Mouse (Mus musculus): ENCODE data around the gene Gm498. TPM values are rescaled to one million over a fixed set of nuclear protein-coding genes. Genes with fewer than 3 reads are reported as not detected.

The Gm498 gene
- polyA plus RNA-seq, 1 experiment from 2014 or later, result not detected

DNA sequence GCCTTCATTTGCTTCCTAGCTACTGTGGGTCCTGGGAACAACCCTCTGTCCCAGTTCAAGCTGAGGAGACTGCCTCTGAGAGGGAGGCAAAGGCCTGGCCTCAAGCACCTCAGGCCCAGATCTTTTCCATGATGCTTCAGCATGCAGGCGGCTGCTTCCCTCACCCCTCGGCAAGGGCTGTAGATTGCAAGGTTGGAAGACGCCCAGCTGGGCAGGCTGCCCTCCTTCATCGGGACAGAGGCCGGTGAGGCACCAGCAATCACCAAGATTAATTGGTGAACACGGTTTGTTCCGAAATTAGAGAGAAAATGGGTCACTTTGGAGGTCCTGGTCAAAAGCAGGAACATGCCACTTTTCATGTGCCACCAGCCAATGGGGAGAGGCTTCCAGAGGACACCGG is 47.0 kb downstream of the Gm498 start:
- Histone ChIP-seq H3K4me1 (ENCODE audit: control insufficient read depth, insufficient read depth, low read length) (no peaks in the 10 kb centered on the region), H3K9me3 (ENCODE audit: control insufficient read depth, low read length) (no peaks in the 10 kb centered on the region), H3K9ac (ENCODE audit: low read length) (no peak overlapping the region), H3K36me3 (ENCODE audit: control insufficient read depth, insufficient read depth, low read length) (no peaks in the 10 kb centered on the region), H3K4me3 (ENCODE audit: low read depth, low read length) (no peak overlapping the region), H3K4me2 (ENCODE audit: low read depth, severe bottlenecking) (no peak overlapping the region), H3K27me3 (ENCODE audit: control insufficient read depth, insufficient read depth, low read length) (no peaks in the 10 kb centered on the region), H3K27ac (replicated peaks; ENCODE audit: low read depth, low read length) (no peak overlapping the region)
- 84% methylated on average over 8 of the region's 8 CpGs for WGBS
- no peak for ATAC-seq (ENCODE audit: insufficient number of reproducible peaks, low FRiP score, low TSS enrichment, low read depth)
- no peak for DNase-seq (ENCODE audit: low spot score)

DNA sequence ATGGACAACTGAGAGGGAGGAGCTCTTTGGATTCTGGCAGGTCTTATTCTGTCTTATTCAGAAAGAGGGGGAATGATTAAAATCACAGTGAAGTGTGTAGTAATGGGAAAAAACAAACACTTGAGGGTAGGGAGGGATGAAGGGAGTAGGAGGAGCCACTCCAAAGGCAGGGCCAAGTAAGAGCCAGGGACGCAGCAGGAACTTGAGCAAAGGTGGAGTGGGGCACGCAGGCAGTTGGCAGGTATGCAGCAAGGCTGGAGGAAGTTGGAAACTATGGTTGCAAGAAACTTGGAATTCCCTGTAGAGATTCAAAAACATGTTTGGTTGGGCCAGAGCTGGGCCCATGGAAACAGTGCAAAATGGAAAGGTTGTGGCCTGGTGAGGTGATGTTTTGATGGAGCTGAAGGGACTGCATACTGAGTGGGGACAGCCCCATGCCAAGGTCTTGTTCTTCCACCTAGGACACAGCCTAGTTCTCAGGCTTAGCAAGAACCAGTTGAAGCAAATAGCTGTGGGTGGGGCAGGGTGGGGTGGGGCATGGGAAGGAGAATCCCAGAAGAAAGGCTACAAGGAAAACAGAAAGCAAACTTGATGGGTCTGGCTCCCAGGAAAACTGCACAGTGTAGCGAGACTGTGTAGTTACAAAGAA is 52.5 kb downstream of the Gm498 start:
- WGBS, result 64% methylated on average over 3 of the region's 3 CpGs
- H3K4me1 ChIP-seq (ENCODE audit: control insufficient read depth, insufficient read depth, low read length), result no peaks in the 10 kb centered on the region
- no peak for DNase-seq (ENCODE audit: low spot score)
- H3K9ac ChIP-seq (ENCODE audit: low read length), result no peak overlapping the region
- no peaks in the 10 kb centered on the region for H3K27me3 ChIP-seq (ENCODE audit: control insufficient read depth, insufficient read depth, low read length)
- no peak for ATAC-seq (ENCODE audit: insufficient number of reproducible peaks, low FRiP score, low TSS enrichment, low read depth)
- no peaks in the 10 kb centered on the region for H3K9me3 ChIP-seq (ENCODE audit: control insufficient read depth, low read length)
- no peak overlapping the region for H3K4me2 ChIP-seq (ENCODE audit: low read depth, severe bottlenecking)
- H3K27ac ChIP-seq (replicated peaks; ENCODE audit: low read depth, low read length), result no peak overlapping the region
- H3K4me3 ChIP-seq (ENCODE audit: low read depth, low read length), result no peak overlapping the region
- no peaks in the 10 kb centered on the region for H3K36me3 ChIP-seq (ENCODE audit: control insufficient read depth, insufficient read depth, low read length)

DNA sequence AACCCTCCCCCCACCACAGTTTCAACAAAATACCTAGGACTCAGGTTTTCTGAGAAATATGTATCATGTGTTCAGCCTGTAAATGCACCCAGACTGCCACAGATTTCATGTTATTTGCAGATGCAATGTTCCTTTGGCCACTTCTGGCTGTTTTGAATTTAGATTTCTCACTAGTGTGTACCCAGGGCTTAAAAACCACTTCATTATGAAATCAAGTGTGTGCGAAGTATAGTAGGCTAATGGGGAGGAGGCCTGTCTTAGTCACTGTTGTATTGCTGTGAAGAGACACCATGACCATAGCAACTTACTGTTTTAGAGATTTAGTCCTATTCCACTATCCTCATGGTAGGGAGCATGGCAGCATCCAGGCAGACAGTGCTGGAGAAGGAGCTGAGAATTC is 63.3 kb downstream of the Gm498 start:
- H3K9ac ChIP-seq (ENCODE audit: low read length), result no peak overlapping the region
- no peaks in the 10 kb centered on the region for H3K9me3 ChIP-seq (ENCODE audit: control insufficient read depth, low read length)
- H3K27me3 ChIP-seq (ENCODE audit: control insufficient read depth, insufficient read depth, low read length), result no peaks in the 10 kb centered on the region
- H3K4me3 ChIP-seq (ENCODE audit: low read depth, low read length), result no peak overlapping the region
- no peak overlapping the region for H3K4me2 ChIP-seq (ENCODE audit: low read depth, severe bottlenecking)
- H3K27ac ChIP-seq (replicated peaks; ENCODE audit: low read depth, low read length), result no peak overlapping the region
- DNase-seq (ENCODE audit: low spot score) (no peak), ATAC-seq (ENCODE audit: insufficient number of reproducible peaks, low FRiP score, low TSS enrichment, low read depth) (no peak)
- 93% methylated on average over 1 of the region's 1 CpGs for WGBS
- H3K4me1 ChIP-seq (ENCODE audit: control insufficient read depth, insufficient read depth, low read length), result no peaks in the 10 kb centered on the region
- H3K36me3 ChIP-seq (ENCODE audit: control insufficient read depth, insufficient read depth, low read length), result no peaks in the 10 kb centered on the region

GRCm38 (mm10) chr7:143938647-143939046 is 72.0 kb downstream of the Gm498 start:
- Histone ChIP-seq H3K27me3 (ENCODE audit: control insufficient read depth, insufficient read depth, low read length) (no peaks in the 10 kb centered on the region), H3K9me3 (ENCODE audit: control insufficient read depth, low read length) (no peaks in the 10 kb centered on the region), H3K9ac (ENCODE audit: low read length) (no peak overlapping the region), H3K4me3 (ENCODE audit: low read depth, low read length) (no peak overlapping the region), H3K36me3 (ENCODE audit: control insufficient read depth, insufficient read depth, low read length) (no peaks in the 10 kb centered on the region), H3K4me1 (ENCODE audit: control insufficient read depth, insufficient read depth, low read length) (no peaks in the 10 kb centered on the region), H3K4me2 (ENCODE audit: low read depth, severe bottlenecking) (no peak overlapping the region), H3K27ac (replicated peaks; ENCODE audit: low read depth, low read length) (no peak overlapping the region)
- no peak for ATAC-seq (ENCODE audit: insufficient number of reproducible peaks, low FRiP score, low TSS enrichment, low read depth)
- no peak for DNase-seq (ENCODE audit: low spot score)
- WGBS, result 80% methylated on average over 4 of the region's 4 CpGs

GRCm38 (mm10) chr7:143939476-143939875 is 72.8 kb downstream of the Gm498 start:
- Histone ChIP-seq H3K4me3 (ENCODE audit: low read depth, low read length) (no peak overlapping the region), H3K36me3 (ENCODE audit: control insufficient read depth, insufficient read depth, low read length) (no peaks in the 10 kb centered on the region), H3K9me3 (ENCODE audit: control insufficient read depth, low read length) (no peaks in the 10 kb centered on the region), H3K4me1 (ENCODE audit: control insufficient read depth, insufficient read depth, low read length) (no peaks in the 10 kb centered on the region), H3K9ac (ENCODE audit: low read length) (no peak overlapping the region), H3K27me3 (ENCODE audit: control insufficient read depth, insufficient read depth, low read length) (no peaks in the 10 kb centered on the region), H3K4me2 (ENCODE audit: low read depth, severe bottlenecking) (no peak overlapping the region), H3K27ac (replicated peaks; ENCODE audit: low read depth, low read length) (no peak overlapping the region)
- WGBS, result 81% methylated on average over 3 of the region's 3 CpGs
- ATAC-seq (ENCODE audit: insufficient number of reproducible peaks, low FRiP score, low TSS enrichment, low read depth) (no peak), DNase-seq (ENCODE audit: low spot score) (no peak)

DNA sequence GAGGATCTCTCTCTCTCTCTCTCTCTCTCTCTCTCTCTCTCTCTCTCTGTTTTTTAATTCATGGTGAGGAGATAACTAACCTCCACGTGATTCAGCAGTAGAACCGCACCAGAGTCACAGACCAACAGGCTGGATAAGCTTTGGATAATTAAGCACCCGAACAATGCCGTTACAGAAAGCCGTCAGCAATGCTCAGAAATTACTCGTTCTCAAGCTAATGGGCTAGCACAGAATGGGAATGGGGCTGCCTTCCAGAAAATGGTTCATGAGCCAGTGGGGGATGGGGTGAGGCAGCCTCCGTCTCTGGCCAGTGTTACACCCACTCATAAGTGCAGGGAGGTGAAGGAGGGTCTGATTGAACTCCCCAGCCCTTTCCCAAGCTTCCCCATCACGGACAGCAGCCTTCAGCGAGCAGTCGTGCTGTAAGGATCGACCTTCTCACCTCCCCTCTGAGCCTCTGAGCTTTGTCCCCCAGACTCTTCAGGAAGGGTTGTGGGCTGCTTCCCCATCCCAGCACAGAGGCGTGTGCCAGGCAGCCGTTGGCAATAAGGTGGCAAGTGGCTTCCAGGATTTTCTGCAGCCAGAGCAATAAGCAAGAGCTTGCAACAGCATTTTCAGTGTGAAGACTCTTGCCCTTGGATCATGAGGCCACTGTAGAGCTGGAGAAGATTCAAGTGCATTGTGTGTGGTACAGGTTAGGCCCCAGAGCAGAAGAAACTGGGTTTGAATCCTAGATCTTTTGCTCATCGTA is 76.5 kb downstream of the Gm498 start:
- Histone ChIP-seq H3K36me3 (ENCODE audit: control insufficient read depth, insufficient read depth, low read length) (no peaks in the 10 kb centered on the region), H3K4me1 (ENCODE audit: control insufficient read depth, insufficient read depth, low read length) (no peaks in the 10 kb centered on the region), H3K4me3 (ENCODE audit: low read depth, low read length) (no peak overlapping the region), H3K4me2 (ENCODE audit: low read depth, severe bottlenecking) (no peak overlapping the region), H3K27me3 (ENCODE audit: control insufficient read depth, insufficient read depth, low read length) (no peaks in the 10 kb centered on the region), H3K9ac (ENCODE audit: low read length) (no peak overlapping the region), H3K27ac (replicated peaks; ENCODE audit: low read depth, low read length) (no peak overlapping the region), H3K9me3 (ENCODE audit: control insufficient read depth, low read length) (no peaks in the 10 kb centered on the region)
- ATAC-seq (ENCODE audit: insufficient number of reproducible peaks, low FRiP score, low TSS enrichment, low read depth) (no peak), DNase-seq (ENCODE audit: low spot score) (no peak)
- 76% methylated on average over 14 of the region's 14 CpGs for WGBS

DNA sequence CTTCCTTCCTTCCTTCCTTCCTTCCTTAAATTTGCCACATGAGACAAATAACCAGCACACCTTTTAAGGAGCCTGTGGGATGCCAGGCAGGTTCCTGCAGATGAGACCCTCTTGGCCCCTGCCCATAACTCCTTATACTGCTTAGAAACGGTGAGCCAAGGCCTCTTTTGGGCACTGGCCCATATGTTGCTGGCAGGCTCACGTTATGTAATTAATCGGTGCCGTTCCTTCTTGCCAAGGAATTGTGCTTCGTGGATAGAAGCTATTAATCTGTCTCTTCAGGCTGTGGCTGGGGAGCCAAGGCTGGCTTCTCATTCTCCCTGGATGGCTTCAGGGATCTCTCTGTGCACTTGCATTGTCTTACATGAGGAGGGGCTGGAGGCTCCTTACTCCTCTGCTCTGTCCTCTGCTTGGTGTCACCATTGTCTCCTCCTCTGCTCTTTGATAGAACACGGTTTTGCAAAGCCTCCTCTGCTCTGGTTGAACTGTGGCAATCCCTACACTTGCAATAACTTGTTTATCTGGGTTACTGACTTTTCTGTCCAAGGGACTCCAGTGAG is 77.9 kb downstream of the Gm498 start:
- H3K27me3 ChIP-seq (ENCODE audit: control insufficient read depth, insufficient read depth, low read length), result no peaks in the 10 kb centered on the region
- no peak overlapping the region for H3K4me2 ChIP-seq (ENCODE audit: low read depth, severe bottlenecking)
- H3K36me3 ChIP-seq (ENCODE audit: control insufficient read depth, insufficient read depth, low read length), result no peaks in the 10 kb centered on the region
- DNase-seq (ENCODE audit: low spot score) (no peak), ATAC-seq (ENCODE audit: insufficient number of reproducible peaks, low FRiP score, low TSS enrichment, low read depth) (no peak)
- 79% methylated on average over 6 of the region's 6 CpGs for WGBS
- H3K9me3 ChIP-seq (ENCODE audit: control insufficient read depth, low read length), result no peaks in the 10 kb centered on the region
- no peak overlapping the region for H3K9ac ChIP-seq (ENCODE audit: low read length)
- no peak overlapping the region for H3K4me3 ChIP-seq (ENCODE audit: low read depth, low read length)
- H3K27ac ChIP-seq (replicated peaks; ENCODE audit: low read depth, low read length), result no peak overlapping the region
- H3K4me1 ChIP-seq (ENCODE audit: control insufficient read depth, insufficient read depth, low read length), result no peaks in the 10 kb centered on the region

Measured in limb, embryonic 11.5 days (tissue).